Mouse (Mus musculus) hindbrain, embryonic 13.5 days (tissue): ENCODE data around the gene Olfr730. TPM values are rescaled to one million over a fixed set of nuclear protein-coding genes. Genes with fewer than 3 reads are reported as not detected.

Experiments
- ATAC-seq: fragments of 200-750 bp; cut with Nextera tagmentation; 2 replicates; pipeline ENCODE4 v1.8.0; 2017; ENCODE audit warnings: moderate TSS enrichment; ENCODE audit not compliant: low FRiP score
- H3K27ac ChIP-seq: fragments of 300-500 bp; sonication (generic); 2 replicates; pipeline ENCODE4 v1.5.1; 2015; ENCODE audit warnings: inconsistent platforms, mild to moderate bottlenecking, moderate library complexity
- H3K27me3 ChIP-seq: fragments of 300-500 bp; sonication (generic); 2 replicates; pipeline ENCODE4 v1.6.1; 2015; ENCODE audit warnings: mild to moderate bottlenecking, inconsistent platforms
- H3K36me3 ChIP-seq: fragments of 300-500 bp; sonication (generic); 2 replicates; pipeline ENCODE4 v1.6.1; 2015; ENCODE audit warnings: mild to moderate bottlenecking, inconsistent platforms
- H3K4me1 ChIP-seq: fragments of 300-500 bp; sonication (generic); replicated peaks from 2 replicates; pipeline ENCODE4 v1.6.1; 2015; ENCODE audit warnings: inconsistent platforms
- H3K4me2 ChIP-seq: fragments of 300-500 bp; sonication (generic); 2 replicates; pipeline ENCODE4 v1.6.1; 2015; ENCODE audit warnings: inconsistent platforms, mild to moderate bottlenecking, moderate library complexity
- H3K4me3 ChIP-seq: fragments of 300-500 bp; sonication (generic); 2 replicates; pipeline ENCODE4 v1.5.1; 2015; ENCODE audit warnings: mild to moderate bottlenecking, inconsistent platforms
- H3K9ac ChIP-seq: fragments of 300-500 bp; sonication (generic); 2 replicates; pipeline ENCODE4 v1.6.1; 2015; ENCODE audit warnings: mild to moderate bottlenecking, inconsistent platforms
- H3K9me3 ChIP-seq: fragments of 300-500 bp; sonication (generic); 2 replicates; pipeline ENCODE4 v1.6.1; 2016; ENCODE audit warnings: inconsistent platforms
- WGBS: fragments of 180-500 bp; shearing (Covaris S2); methylation state at CpG from one replicate; pipeline ENCODE4 v1.1.7; 2015; 5-methylcytosine and 5-hydroxymethylcytosine counted together
- polyA plus RNA-seq: library from polyadenylated mRNA; unstranded; fragments of >200 nt; fragmentation: Nextera tagmentation; extraction: Ambion mirVana; gene quantifications from 2 replicates; pipeline ENCODE4 v1.2.1, GENCODE M21; 2015

The Olfr730 gene
- not detected in 2 replicates for polyA plus RNA-seq

GRCm38 (mm10) chr14:50188098-50188497, at the start of gene Olfr730:
TSS of gene Olfr730 (minus strand) at chr14:50188198.
- no peak within 1 kb of the TSS for H3K4me3 ChIP-seq
- no peak within 1 kb of the TSS for H3K9ac ChIP-seq
- H3K4me1 ChIP-seq = no peaks in the 10 kb centered on the region
- WGBS = 59% methylated on average over 1 of the region's 1 CpGs
- H3K27ac ChIP-seq = no peak within 1 kb of the TSS
- no peaks in the 10 kb centered on the region for H3K27me3 ChIP-seq
- H3K9me3 ChIP-seq = no peaks in the 10 kb centered on the region
- no peak for ATAC-seq
- no peak within 1 kb of the TSS for H3K4me2 ChIP-seq
- H3K36me3 ChIP-seq = no peaks in the 10 kb centered on the region

- Histone ChIP-seq H3K36me3 (no peaks in the 10 kb centered on the region), H3K4me2 (no peak within 1 kb of the TSS), H3K9ac (no peak within 1 kb of the TSS), H3K9me3 (no peaks in the 10 kb centered on the region), H3K4me1 (no peaks in the 10 kb centered on the region), H3K27ac (no peak within 1 kb of the TSS), H3K27me3 (no peaks in the 10 kb centered on the region), H3K4me3 (no peak within 1 kb of the TSS)
- no peak for ATAC-seq
Observed at GRCm38 (mm10) chr14:50152810-50153209, 35.2 kb downstream of the Olfr730 start, which contains the start of gene Olfr729. TSS of gene Olfr729 (minus strand) at chr14:50152910.

GRCm38 (mm10) chr14:50142580-50142979, 45.4 kb downstream of the Olfr730 start, which contains the start of gene Olfr728:
TSS of gene Olfr728 (minus strand) at chr14:50142680.
- Histone ChIP-seq H3K27ac (no peak within 1 kb of the TSS), H3K4me3 (no peak within 1 kb of the TSS), H3K27me3 (no peaks in the 10 kb centered on the region), H3K4me1 (no peaks in the 10 kb centered on the region), H3K4me2 (no peak within 1 kb of the TSS), H3K36me3 (no peaks in the 10 kb centered on the region), H3K9ac (no peak within 1 kb of the TSS), H3K9me3 (no peaks in the 10 kb centered on the region)
- no peak for ATAC-seq
- WGBS = 93% methylated on average over 5 of the region's 5 CpGs

Other genes with a start within 250 kb of the Olfr730 start
- not detected in 2 replicates for gene Olfr724, start 224.9 kb downstream of the Olfr730 start, polyA plus RNA-seq
- not detected in 2 replicates for gene Olfr725, start 147.8 kb downstream of the Olfr730 start, polyA plus RNA-seq
- gene Olfr726, start 97.2 kb downstream of the Olfr730 start, polyA plus RNA-seq = not detected in 2 replicates
- not detected in 2 replicates for gene Olfr727, start 65.0 kb downstream of the Olfr730 start, polyA plus RNA-seq
- gene Olfr728, start 45.5 kb downstream of the Olfr730 start, polyA plus RNA-seq = not detected in 2 replicates
- not detected in 2 replicates for gene Olfr729, start 35.3 kb downstream of the Olfr730 start, polyA plus RNA-seq
- not detected in 2 replicates for gene Olfr731, start 53.7 kb upstream of the Olfr730 start, polyA plus RNA-seq
- gene Olfr732, start 96.0 kb upstream of the Olfr730 start, polyA plus RNA-seq = not detected in 2 replicates
- not detected in 2 replicates for gene Olfr733, start 113.3 kb upstream of the Olfr730 start, polyA plus RNA-seq
- not detected in 2 replicates for gene Olfr734, start 138.6 kb upstream of the Olfr730 start, polyA plus RNA-seq
- not detected in 2 replicates for gene Olfr735, start 160.7 kb upstream of the Olfr730 start, polyA plus RNA-seq
- not detected in 2 replicates for gene Tlr11, start 169.7 kb upstream of the Olfr730 start, polyA plus RNA-seq
- not detected in 2 replicates for gene Olfr736, start 193.0 kb upstream of the Olfr730 start, polyA plus RNA-seq
- gene Olfr738, start 219.4 kb upstream of the Olfr730 start, polyA plus RNA-seq = not detected in 2 replicates
- gene Olfr739, start 230.4 kb upstream of the Olfr730 start, polyA plus RNA-seq = not detected in 2 replicates